Mouse (Mus musculus) lung, adult 18-20 months (tissue): ENCODE data around the gene Myof.

Source experiments
- DNase-seq, 2 experiments: peaks; one replicate each; pipeline ENCODE4 v3.0.0; 2022; ENCODE audit warnings: mixed read lengths in 2 of 2

Myof gene

GRCm38 (mm10) chr19:38043281-38043981 is at the start of gene Myof:
Gene Myof, minus strand, starts transcription at chr19:38043577.
- DNase-seq = peak; percentile 73 to 80

- DNase-seq = peak; percentile 18 to 42
Observed at GRCm38 (mm10) chr19:38091512-38091985, 48.2 kb upstream of the Myof start.

- no peak for DNase-seq
Observed at GRCm38 (mm10) chr19:38089358-38089757, 46.0 kb upstream of the Myof start.

- peak; percentile 25 to 50 for DNase-seq
Observed at GRCm38 (mm10) chr19:38086948-38087551, 43.7 kb upstream of the Myof start.

- no peak for DNase-seq
Observed at GRCm38 (mm10) chr19:38085841-38086240, 42.5 kb upstream of the Myof start.

- no peak for DNase-seq
Observed at GRCm38 (mm10) chr19:38082931-38083525, 39.7 kb upstream of the Myof start.

- DNase-seq = no peak
Observed at GRCm38 (mm10) chr19:38081361-38081760, 38.0 kb upstream of the Myof start.

GRCm38 (mm10) chr19:38077851-38078540 is 34.6 kb upstream of the Myof start:
- DNase-seq = no peak

- DNase-seq = no peak
Observed at GRCm38 (mm10) chr19:38076251-38076650, 32.9 kb upstream of the Myof start.

GRCm38 (mm10) chr19:38075051-38075450 is 31.7 kb upstream of the Myof start:
- DNase-seq = no peak

- no peak for DNase-seq
Observed at GRCm38 (mm10) chr19:38073226-38073625, 29.8 kb upstream of the Myof start.

GRCm38 (mm10) chr19:38064051-38064450 is 20.7 kb upstream of the Myof start:
- DNase-seq = no peak

- no peak for DNase-seq
Observed at GRCm38 (mm10) chr19:38063201-38063600, 19.8 kb upstream of the Myof start.

- DNase-seq = no peak
Observed at GRCm38 (mm10) chr19:38056931-38057330, 13.6 kb upstream of the Myof start.

- no peak for DNase-seq
Observed at GRCm38 (mm10) chr19:38056276-38056675, 12.9 kb upstream of the Myof start.

- DNase-seq = no peak
Observed at GRCm38 (mm10) chr19:38055798-38056197, 12.4 kb upstream of the Myof start.

- DNase-seq = peak; percentile 96 to 97
Observed at GRCm38 (mm10) chr19:38054720-38055192, 11.4 kb upstream of the Myof start, which contains the start of gene Cep55. Gene Cep55, plus strand, starts transcription at chr19:38055011.

GRCm38 (mm10) chr19:38054149-38054719 is 10.9 kb upstream of the Myof start:
- DNase-seq = peak in 1 of 2 experiments; percentile 84

- no peak for DNase-seq
Observed at GRCm38 (mm10) chr19:38053227-38054041, 10.1 kb upstream of the Myof start.

GRCm38 (mm10) chr19:38049686-38050085 is 6.3 kb upstream of the Myof start:
- DNase-seq = no peak

GRCm38 (mm10) chr19:38045198-38045597 is 1.8 kb upstream of the Myof start:
- DNase-seq = no peak

GRCm38 (mm10) chr19:38042261-38042722 is 1.1 kb downstream of the Myof start:
- peak; percentile 55 to 71 for DNase-seq
